Mouse (Mus musculus): ENCODE measurements at regions not wholly inside any gene's neighbourhood (a gene's known extent, or its start where the extent isn't known, plus 50 kb on each side); places are given as distances from the start of the nearest gene placed in this dataset.
A peak's percentile ranks its signal among the peaks of the same experiment; 100 is the strongest.

GRCm38 (mm10) chr10:120612351-120612750 lies 136.1 kb upstream of the Hmga2 start:
- DNase-seq = no peak

- DNase-seq = no peak
Measured at GRCm38 (mm10) chr10:120610076-120610475, 133.8 kb upstream of the Hmga2 start.

GRCm38 (mm10) chr10:120604506-120604905 lies 128.2 kb upstream of the Hmga2 start:
- DNase-seq = no peak

- DNase-seq = no peak
Measured at GRCm38 (mm10) chr10:120603167-120603566, 126.9 kb upstream of the Hmga2 start.

GRCm38 (mm10) chr10:120600735-120601134 lies 124.5 kb upstream of the Hmga2 start:
- no peak for DNase-seq

DNA sequence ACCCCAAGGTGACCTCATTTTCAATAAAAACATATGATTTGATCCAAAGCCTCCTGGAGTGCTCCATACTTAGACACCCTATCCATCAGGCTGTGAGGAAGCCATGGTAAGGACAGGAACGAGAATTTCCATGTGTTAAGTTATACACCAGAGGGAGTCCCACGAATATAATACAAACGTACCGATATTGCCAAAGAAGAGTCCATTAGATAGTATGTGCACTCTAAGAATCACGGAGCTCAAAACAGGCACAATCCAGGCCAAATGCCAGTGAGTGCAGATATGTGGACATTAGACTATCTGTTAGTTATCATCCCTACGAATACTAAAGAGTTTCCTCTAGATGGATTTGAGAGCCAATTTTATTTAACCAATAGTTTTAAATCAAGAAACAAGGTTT lies 123.3 kb upstream of the Hmga2 start:
- no peak for DNase-seq

GRCm38 (mm10) chr10:120597320-120597887 lies 121.1 kb upstream of the Hmga2 start:
- no peak for DNase-seq

DNA sequence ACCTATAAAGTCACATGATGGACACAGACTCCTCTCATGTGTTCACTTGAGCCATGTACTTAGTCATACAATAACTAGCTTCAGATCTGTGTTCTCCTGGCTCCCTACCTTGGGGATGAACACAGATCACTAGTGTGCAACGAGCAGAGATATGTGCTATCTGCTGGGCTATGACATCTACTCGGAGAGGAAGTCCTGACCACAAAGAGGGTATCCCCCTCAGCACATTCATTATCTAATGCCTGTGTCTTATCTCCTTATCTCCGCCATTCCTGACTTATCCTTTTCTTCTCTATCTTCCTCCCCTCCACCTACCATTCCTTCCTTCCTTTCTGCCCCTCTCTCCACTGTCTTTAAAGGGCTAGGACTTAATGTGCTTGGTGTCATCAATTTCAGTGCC lies 118.9 kb upstream of the Hmga2 start:
- DNase-seq = no peak

GRCm38 (mm10) chr10:120593876-120594275 lies 117.6 kb upstream of the Hmga2 start:
- DNase-seq = no peak

DNA sequence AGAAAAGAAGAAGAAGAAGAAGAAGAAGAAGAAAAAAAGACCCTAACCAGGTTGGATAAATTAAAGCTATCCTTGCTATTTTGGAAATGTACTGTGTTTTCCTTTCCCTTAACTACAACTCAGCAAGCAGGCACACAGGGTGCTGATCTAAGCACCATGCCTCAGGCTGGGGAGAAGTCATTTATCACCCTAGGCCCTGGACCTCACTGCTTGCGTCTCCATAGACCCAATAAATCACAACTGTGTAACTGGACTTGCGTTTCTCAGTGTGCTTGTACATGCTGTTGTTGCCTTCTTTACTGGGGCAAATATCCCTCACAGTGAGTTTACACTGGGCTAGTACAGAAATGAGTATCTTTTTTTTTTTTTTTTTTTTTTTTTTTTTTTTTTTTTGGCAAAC lies 113.4 kb upstream of the Hmga2 start:
- DNase-seq = no peak

DNA sequence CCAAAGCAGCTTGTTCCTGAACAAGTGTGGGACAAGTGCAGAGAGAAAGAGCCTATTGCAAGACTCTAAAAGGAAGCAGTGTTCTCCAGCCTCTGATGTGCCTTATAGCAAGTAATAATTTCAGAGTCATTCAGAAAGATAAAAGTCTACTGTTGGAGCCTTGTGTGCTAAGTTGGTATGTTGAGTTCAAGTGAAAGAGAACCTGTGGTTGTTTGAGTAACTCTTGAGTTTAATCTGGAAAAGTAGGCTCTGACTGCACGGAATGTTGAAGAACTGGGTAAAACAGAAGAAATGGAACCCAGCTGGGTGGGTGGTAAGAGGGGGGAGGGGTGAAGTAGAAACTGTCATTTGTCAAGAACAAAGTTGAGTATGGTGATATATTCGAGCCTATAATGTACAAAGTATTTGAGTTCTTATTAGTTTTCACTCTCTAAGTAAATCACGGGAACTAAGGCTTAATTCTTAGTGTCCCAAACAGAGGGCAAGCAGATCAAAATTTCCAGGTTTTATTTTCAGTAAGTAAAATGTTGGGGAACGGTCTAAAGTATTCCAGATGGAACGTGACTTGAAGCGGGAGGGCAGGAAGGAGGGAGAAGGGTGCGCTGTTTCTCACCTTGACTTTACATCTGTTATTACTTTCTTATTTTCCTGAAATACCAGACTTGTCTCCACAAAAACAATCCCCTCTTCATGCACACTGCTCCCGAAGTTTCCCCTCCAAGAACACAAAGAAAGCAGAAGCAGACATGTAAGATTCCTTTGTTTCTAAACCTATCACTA lies 111.8 kb upstream of the Hmga2 start:
- no peak for DNase-seq

DNA sequence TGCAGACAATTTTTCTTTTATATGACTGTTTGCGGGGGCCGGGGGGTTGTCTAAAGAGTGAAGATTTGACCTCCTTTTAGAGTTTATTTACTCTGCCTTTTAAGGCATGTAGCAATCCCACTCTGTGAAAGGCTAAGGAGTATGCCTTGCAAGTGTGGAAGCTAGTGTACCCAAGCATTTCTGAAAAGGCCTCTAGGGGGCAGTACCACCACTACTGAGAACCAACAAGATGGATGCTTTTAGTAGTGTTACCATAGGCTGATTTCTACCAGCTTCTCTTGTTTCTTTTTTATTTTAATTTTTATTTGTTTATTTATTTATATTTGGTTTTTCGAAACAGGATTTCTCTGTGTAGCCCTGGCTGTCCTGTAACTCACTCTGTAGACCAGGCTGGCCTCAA lies 110.9 kb upstream of the Hmga2 start:
- peak; percentile 40 for DNase-seq

- no peak for DNase-seq
Measured at GRCm38 (mm10) chr10:120582497-120582896, 106.2 kb upstream of the Hmga2 start.

- no peak for DNase-seq
Measured at GRCm38 (mm10) chr10:120581547-120581946, 105.3 kb upstream of the Hmga2 start.

GRCm38 (mm10) chr10:120576886-120577285 lies 100.6 kb upstream of the Hmga2 start:
- no peak for DNase-seq

DNA sequence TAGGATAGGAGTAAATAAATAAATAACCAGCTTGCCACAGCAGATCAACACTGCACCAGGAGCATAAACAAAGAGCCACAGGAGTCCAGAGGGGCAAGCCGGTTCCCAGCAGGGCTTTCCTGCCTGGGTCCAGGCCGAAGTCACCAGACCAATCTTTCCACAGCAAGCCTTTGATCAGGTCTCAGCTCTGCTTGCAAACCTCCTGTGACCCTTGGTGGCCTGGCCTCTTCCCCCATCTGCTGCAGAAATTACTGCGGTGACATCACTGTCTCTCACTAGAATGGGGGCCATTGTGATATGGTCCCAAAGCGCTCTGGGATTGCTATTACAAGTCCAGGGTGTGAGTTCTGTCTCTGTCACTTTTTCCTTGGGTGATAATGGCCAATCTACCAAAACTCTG lies 99.9 kb upstream of the Hmga2 start:
- no peak for DNase-seq

DNA sequence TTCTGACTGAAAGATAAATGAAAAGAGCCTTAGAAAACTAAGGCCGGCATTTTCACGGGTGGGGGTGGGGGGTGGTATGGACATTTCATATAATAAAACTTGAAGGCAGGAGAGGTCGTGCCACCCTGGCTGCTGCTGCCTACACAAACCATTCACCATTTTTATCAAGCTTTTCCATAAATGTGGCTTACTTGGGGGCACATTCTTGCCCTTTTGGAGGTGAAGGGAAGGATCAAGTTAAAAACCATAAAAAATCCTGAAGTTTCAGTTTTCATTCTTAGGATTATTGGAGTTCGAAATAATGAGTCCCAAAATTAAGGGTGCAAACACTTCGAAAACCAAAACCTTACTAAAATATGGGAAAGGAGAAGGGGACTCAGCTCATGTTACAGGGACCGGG lies 95.1 kb upstream of the Hmga2 start:
- no peak for DNase-seq

GRCm38 (mm10) chr10:120565992-120566391 lies 89.7 kb upstream of the Hmga2 start:
- no peak for DNase-seq

DNA sequence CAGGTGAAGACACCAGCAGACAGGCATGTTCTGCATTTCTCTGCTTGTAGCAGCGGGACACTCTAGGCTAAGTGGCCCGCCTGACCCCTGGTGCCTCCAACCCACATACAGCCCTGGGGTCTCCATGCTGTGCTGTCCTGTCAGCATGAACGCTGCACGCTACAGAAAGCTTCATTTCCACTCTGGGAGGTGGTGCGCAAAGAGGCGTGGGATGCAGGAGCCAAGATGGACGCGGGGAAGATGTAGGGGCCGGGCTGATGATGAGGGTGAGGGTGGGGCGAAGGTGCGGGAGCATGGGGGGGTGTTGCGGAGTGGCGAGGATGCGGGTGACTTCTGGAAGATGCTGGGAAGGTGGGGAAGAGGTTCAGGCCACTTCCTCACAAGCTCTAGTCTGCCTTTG lies 88.6 kb upstream of the Hmga2 start:
- DNase-seq = no peak

GRCm38 (mm10) chr10:120563926-120564325 lies 87.7 kb upstream of the Hmga2 start:
- peak; percentile 2 for DNase-seq

GRCm38 (mm10) chr10:120561821-120562220 lies 85.6 kb upstream of the Hmga2 start:
- no peak for DNase-seq

DNA sequence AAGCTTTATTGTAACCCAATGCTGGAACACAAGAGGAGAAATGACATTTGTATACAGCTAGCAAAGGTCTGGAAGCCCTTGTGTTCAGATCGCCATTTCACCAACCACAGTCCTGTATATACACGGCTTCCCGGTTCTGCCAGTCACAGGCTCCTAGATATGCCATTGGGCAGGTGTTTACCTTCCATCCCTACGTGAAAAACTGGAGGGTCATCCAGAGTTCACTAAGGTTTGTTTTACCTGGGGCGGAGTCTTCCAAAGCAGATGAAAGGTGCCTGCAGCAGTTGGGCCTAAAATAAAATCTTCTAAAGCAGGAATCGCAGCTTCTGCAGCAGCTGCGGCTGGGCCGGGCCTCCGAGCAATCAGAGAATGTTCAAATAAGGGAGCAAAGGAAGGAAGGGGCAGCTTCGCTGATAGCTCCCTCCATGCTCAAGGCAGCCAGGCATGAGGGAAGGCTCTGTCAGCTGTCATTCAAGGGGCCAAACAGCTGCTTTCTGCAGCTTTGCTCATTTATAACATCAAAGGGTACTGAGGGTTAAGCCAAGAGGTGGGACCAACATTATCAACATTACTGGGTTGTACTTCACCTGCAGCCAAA lies 81.7 kb upstream of the Hmga2 start:
- DNase-seq = no peak

DNA sequence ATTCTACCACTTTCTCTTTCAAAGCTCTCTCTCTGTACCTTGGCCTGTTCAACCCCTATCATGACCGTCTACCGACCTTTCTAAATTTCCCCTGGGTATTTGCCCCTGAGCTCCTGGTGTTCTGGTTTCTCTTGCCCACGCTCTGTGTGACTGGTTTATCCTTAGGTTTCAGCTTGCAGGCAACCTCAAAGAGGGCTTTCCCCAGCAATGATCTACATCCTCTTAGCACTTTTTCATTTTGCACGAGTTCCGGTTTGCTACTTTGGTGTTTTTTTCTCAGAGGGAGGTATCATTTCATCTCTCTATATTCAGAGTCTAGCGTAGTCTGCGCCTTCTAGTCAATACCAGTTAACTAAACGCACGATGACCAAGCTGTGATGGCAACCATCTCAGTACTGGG lies 79.8 kb upstream of the Hmga2 start:
- DNase-seq = no peak

DNA sequence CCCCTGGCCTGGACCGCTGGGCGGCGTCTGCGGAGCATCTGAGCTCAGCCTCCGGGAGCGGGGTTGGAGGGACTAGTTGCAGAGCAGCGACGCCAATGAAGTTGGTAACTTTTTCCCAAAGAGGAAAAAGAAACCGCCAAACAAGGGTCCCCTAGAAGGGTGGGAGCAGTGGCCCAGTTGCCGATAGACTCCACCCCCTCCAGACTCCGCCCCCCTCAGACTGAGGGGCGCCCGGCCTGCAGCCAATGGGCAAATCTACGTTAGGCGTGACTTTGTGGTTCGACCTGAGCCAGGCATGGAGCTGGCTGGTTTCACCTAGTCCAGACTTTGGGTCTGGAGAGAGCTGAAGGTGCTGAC lies 76.8 kb upstream of the Hmga2 start:
- DNase-seq = no peak
